Mouse (Mus musculus) embryonic facial prominence, embryonic 13.5 days (tissue): ENCODE data around the gene Dpp9. TPM values are rescaled to one million over a fixed set of nuclear protein-coding genes. Genes with fewer than 3 reads are reported as not detected.

Experiments
- ATAC-seq: fragments of 200-750 bp; cut with Nextera tagmentation; 2 replicates; pipeline ENCODE4 v1.8.0; 2017; ENCODE audit warnings: low read depth; ENCODE audit not compliant: insufficient number of reproducible peaks, insufficient read depth, low FRiP score, low TSS enrichment
- H3K27ac ChIP-seq: fragments of 300-500 bp; sonication (generic); 2 replicates; pipeline ENCODE4 v1.5.1; 2015; ENCODE audit warnings: moderate library complexity, mild to moderate bottlenecking, inconsistent platforms
- H3K27me3 ChIP-seq: fragments of 300-500 bp; sonication (generic); 2 replicates; pipeline ENCODE4 v1.6.1; 2015; ENCODE audit warnings: mild to moderate bottlenecking, inconsistent platforms
- H3K36me3 ChIP-seq: fragments of 300-500 bp; sonication (generic); 2 replicates; pipeline ENCODE4 v1.6.1; 2015; ENCODE audit warnings: mild to moderate bottlenecking, inconsistent platforms
- H3K4me1 ChIP-seq: fragments of 300-500 bp; sonication (generic); 2 replicates; pipeline ENCODE4 v1.6.1; 2015; ENCODE audit warnings: inconsistent platforms
- H3K4me2 ChIP-seq: fragments of 300-500 bp; sonication (generic); 2 replicates; pipeline ENCODE4 v1.6.1; 2015; ENCODE audit warnings: moderate library complexity, mild to moderate bottlenecking, inconsistent platforms
- H3K4me3 ChIP-seq: fragments of 300-500 bp; sonication (generic); 2 replicates; pipeline ENCODE4 v1.5.1; 2015; ENCODE audit warnings: mild to moderate bottlenecking, inconsistent platforms
- H3K9ac ChIP-seq: fragments of 300-500 bp; sonication (generic); 2 replicates; pipeline ENCODE4 v1.6.1; 2015; ENCODE audit warnings: mild to moderate bottlenecking, inconsistent platforms
- H3K9me3 ChIP-seq: fragments of 300-500 bp; sonication (generic); 2 replicates; pipeline ENCODE4 v1.6.1; 2016; ENCODE audit warnings: inconsistent platforms
- WGBS: fragments of 180-500 bp; shearing (Covaris S2); methylation state at CpG from one replicate; pipeline ENCODE4 v1.1.7; 2015; ENCODE audit warnings: mixed read lengths; 5-methylcytosine and 5-hydroxymethylcytosine counted together
- polyA plus RNA-seq: library from polyadenylated mRNA; unstranded; fragments of >200 nt; fragmentation: Nextera tagmentation; extraction: Ambion mirVana; gene quantifications from 2 replicates; pipeline ENCODE4 v1.2.1, GENCODE M21; 2015

Gene Dpp9
- polyA plus RNA-seq, 1 experiment from 2014 or later: 37.5 TPM

DNA sequence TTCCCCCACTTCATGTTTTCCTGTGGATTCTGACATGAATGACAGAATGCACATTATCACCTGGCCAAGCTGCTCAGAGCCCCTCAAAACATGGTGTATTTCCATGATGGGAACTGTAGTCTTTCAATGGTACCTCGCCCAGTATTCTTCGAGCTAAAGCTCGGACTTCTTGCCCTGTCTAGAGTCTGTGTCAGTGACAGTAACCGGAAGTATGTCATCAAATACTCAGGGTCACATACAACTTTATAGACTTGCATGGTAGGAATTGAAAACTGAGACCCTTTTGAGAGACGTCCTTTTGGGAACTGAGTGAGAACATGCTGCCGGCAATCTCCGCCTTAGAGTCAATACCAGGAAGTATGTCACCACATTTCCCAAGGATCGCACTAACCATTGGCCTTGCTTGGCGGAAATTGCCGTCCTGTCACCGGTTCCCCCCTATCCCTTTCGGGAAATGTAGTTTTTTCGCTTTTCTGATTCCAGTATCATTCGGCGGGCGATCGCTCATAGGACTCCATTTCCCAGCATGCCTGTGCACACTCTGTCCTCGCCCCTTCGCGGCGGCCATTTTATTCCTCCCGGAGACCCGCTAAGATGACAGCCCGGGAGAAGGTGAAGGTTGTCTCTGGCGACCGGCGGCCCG is 37.7 kb upstream of the Dpp9 start, which contains the start of gene Fem1a:
TSS of gene Fem1a (plus strand) at position 572 of the 643 bp plus-strand sequence.
- WGBS: 0% methylated on average over 28 of the region's 28 CpGs
- peak within 1 kb of the TSS; percentile 80 for H3K9ac ChIP-seq

DNA sequence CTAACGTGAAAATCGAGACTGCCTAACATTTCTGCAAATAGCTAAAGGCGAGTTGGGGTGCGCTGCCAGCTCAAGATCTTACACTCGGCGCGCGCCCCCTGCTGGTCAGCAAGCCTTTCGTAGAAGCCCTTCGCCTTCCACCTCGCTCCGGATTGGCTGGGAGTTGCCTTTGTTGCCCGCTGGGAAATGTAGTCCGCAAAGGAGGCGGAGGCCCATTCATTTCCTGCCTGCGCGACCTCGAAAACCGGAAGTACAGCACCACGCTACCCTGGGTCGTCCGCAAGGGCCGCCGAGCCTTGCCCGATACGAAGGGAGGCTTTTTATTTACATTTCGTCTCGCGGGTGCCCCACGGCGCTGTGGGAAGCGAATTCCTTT is 37.1 kb upstream of the Dpp9 start:
- H3K4me2 ChIP-seq: peak overlapping the region; percentile 99
- H3K9me3 ChIP-seq: no peaks in the 10 kb centered on the region
- peaks cover 45% of the 10 kb centered on the region for H3K4me1 ChIP-seq
- WGBS: under 1% methylated on average over 32 of the region's 32 CpGs
- peak overlapping the region; percentile 61 for H3K9ac ChIP-seq
- H3K27ac ChIP-seq: peak overlapping the region; percentile 92
- ATAC-seq: peak; percentile 91
- H3K36me3 ChIP-seq: peaks cover 29% of the 10 kb centered on the region
- peak overlapping the region; percentile 69 for H3K4me3 ChIP-seq
- H3K27me3 ChIP-seq: no peaks in the 10 kb centered on the region

More for the DNA sequence above, 37.7 kb upstream of the Dpp9 start, which contains the start of gene Fem1a:
- H3K4me1 ChIP-seq: peaks cover 48% of the 10 kb centered on the region
- H3K4me2 ChIP-seq: peak within 1 kb of the TSS; percentile 99
- H3K27me3 ChIP-seq: no peaks in the 10 kb centered on the region
- H3K4me3 ChIP-seq: peak within 1 kb of the TSS; percentile 69
- H3K27ac ChIP-seq: peak within 1 kb of the TSS; percentile 92
- no peaks in the 10 kb centered on the region for H3K9me3 ChIP-seq
- peak; percentile 91 for ATAC-seq
- H3K36me3 ChIP-seq: peaks cover 34% of the 10 kb centered on the region

DNA sequence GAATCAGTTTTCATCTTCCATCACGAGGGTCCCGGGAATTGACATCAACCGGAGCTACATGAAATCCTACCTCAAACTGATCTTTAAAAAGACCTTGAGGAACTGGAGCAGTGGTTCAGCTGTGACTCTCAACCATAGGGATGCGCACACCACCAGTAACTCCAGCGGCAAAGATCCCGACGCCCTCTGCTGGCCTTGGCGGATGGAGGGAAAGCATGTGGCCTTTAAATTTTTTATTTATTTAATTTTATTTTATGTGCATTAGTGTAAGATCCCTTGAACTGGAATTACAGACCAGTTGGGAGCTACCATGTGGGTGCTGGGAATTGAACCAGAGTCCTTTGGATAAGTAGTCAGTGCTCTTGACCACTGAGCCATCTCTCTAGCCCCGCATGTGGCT is 36.7 kb upstream of the Dpp9 start:
- WGBS: 17% methylated on average over 9 of the region's 9 CpGs

DNA sequence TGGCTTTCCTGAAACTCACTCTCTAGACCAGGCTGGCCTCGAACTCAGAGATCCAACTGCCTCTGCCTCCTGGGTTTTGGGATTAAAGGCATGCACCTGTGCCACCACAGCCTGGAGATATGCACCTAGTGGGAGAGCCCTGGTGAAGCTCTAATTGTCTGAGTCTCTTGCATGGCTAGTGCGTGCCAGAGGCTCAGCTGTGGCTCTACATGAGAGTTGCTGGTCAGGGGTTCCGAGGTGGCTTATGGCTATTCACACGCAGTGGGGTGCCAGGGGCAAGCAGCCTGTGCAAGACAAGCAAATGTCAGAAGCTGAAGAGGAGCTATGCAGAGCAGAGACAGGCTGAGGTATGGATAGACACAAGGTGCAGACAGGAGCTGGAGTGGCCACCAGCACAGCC is 36.0 kb upstream of the Dpp9 start:
- H3K4me3 ChIP-seq: no peak overlapping the region
- no peak for ATAC-seq
- no peak overlapping the region for H3K9ac ChIP-seq
- peaks cover 34% of the 10 kb centered on the region for H3K4me1 ChIP-seq
- H3K4me2 ChIP-seq: no peak overlapping the region
- no peaks in the 10 kb centered on the region for H3K9me3 ChIP-seq
- no peak overlapping the region for H3K27ac ChIP-seq
- H3K27me3 ChIP-seq: no peaks in the 10 kb centered on the region
- peaks cover 18% of the 10 kb centered on the region for H3K36me3 ChIP-seq
- 78% methylated on average over 4 of the region's 4 CpGs for WGBS

More for the DNA sequence above, 36.7 kb upstream of the Dpp9 start:
- peak overlapping the region; percentile 99 for H3K4me2 ChIP-seq
- ATAC-seq: no peak
- H3K9ac ChIP-seq: peak overlapping the region; percentile 46; the same call in 1 of the 2 replicates
- H3K4me1 ChIP-seq: peaks cover 41% of the 10 kb centered on the region
- H3K36me3 ChIP-seq: peaks cover 25% of the 10 kb centered on the region
- H3K4me3 ChIP-seq: peak overlapping the region; percentile 69
- H3K9me3 ChIP-seq: no peaks in the 10 kb centered on the region
- H3K27ac ChIP-seq: peak overlapping the region; percentile 72
- no peaks in the 10 kb centered on the region for H3K27me3 ChIP-seq

GRCm38 (mm10) chr17:56251136-56251829 is 32.6 kb upstream of the Dpp9 start:
- no peaks in the 10 kb centered on the region for H3K9me3 ChIP-seq
- no peak overlapping the region for H3K9ac ChIP-seq
- no peak overlapping the region for H3K4me3 ChIP-seq
- H3K36me3 ChIP-seq: no peaks in the 10 kb centered on the region
- ATAC-seq: no peak
- 23% methylated on average over 6 of the region's 6 CpGs for WGBS
- H3K27ac ChIP-seq: no peak overlapping the region
- H3K27me3 ChIP-seq: no peaks in the 10 kb centered on the region
- 0 out of 2 replicates have a peak, but pooled peaks cover 9% of the 10 kb centered on the region for H3K4me1 ChIP-seq
- H3K4me2 ChIP-seq: no peak overlapping the region

- no peaks in the 10 kb centered on the region; the same call in 1 of the 2 replicates for H3K4me1 ChIP-seq
- WGBS: 60% methylated on average over 7 of the region's 7 CpGs
- no peaks in the 10 kb centered on the region for H3K9me3 ChIP-seq
- H3K36me3 ChIP-seq: no peaks in the 10 kb centered on the region
- no peak overlapping the region for H3K9ac ChIP-seq
- peaks cover 12% of the 10 kb centered on the region for H3K27me3 ChIP-seq
- H3K4me2 ChIP-seq: no peak overlapping the region
- ATAC-seq: no peak
- H3K27ac ChIP-seq: no peak overlapping the region
- no peak overlapping the region for H3K4me3 ChIP-seq
These were observed 26.9 kb upstream of the Dpp9 start for GRCm38 (mm10) chr17:56245608-56246007.

DNA sequence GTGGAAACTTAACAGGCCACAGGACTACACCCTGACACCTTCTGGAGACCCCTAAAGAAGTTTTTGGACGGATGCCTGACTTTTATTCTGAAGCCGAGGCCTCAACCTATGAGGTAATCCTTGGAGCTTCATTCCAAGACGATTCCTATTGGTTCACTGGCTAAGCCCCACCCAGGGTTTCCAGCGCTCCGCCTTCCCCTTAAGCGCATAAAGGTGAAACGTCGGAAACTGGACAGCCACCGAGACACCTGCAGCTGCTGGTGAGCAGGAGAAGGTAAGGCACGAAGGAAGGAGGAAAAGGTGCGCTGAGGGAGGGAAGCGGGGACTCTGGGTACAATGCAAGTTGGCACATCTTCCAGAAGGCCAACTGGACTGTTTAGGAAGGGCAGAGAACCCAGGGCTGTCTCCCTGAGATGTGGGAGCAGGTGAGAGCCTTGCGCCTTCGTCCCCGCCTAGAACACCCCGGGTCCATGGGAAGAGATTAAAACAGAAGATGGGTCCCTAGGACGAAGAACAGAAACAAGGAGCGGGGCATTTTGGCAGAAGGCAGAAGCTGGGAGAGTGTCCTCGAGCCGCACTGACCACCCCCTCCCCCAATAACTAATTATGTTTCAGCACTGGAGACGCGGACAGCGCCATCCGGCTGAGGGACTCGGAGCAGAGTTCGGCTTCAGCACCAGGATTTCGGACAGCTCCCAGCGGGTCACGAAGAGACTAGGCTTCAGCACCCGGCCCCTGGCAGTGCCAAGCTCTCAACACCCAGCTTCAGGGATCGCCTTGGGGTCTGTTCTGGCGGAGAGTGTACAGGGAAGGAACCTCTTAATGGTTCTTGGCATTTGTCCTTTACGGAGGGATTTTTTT is 23.1 kb upstream of the Dpp9 start:
- under 1% methylated on average over 33 of the region's 33 CpGs for WGBS
- H3K27ac ChIP-seq: no peak overlapping the region
- no peak overlapping the region for H3K4me3 ChIP-seq
- no peaks in the 10 kb centered on the region; the same call in 1 of the 2 replicates for H3K4me1 ChIP-seq
- no peaks in the 10 kb centered on the region for H3K36me3 ChIP-seq
- no peak overlapping the region for H3K4me2 ChIP-seq
- ATAC-seq: no peak
- no peak overlapping the region for H3K9ac ChIP-seq
- peaks cover 12% of the 10 kb centered on the region for H3K27me3 ChIP-seq
- H3K9me3 ChIP-seq: no peaks in the 10 kb centered on the region

GRCm38 (mm10) chr17:56233818-56234469 is 15.2 kb upstream of the Dpp9 start:
- Histone ChIP-seq H3K4me3 (no peak overlapping the region), H3K9me3 (no peaks in the 10 kb centered on the region), H3K9ac (no peak overlapping the region), H3K27ac (no peak overlapping the region), H3K4me1 (peaks cover 4% of the 10 kb centered on the region; the same call in 1 of the 2 replicates), H3K36me3 (no peaks in the 10 kb centered on the region), H3K27me3 (0 out of 2 replicates have a peak, but pooled peaks cover under 1% of the 10 kb centered on the region), H3K4me2 (no peak overlapping the region)
- ATAC-seq: no peak
- WGBS: 5% methylated on average over 14 of the region's 14 CpGs

- no peak overlapping the region for H3K4me3 ChIP-seq
- WGBS: 46% methylated on average over 8 of the region's 8 CpGs
- H3K9me3 ChIP-seq: no peaks in the 10 kb centered on the region
- H3K27me3 ChIP-seq: 0 out of 2 replicates have a peak, but pooled peaks cover 3% of the 10 kb centered on the region
- no peak overlapping the region for H3K9ac ChIP-seq
- ATAC-seq: no peak
- no peak overlapping the region for H3K4me2 ChIP-seq
- peaks cover 4% of the 10 kb centered on the region; the same call in 1 of the 2 replicates for H3K4me1 ChIP-seq
- H3K27ac ChIP-seq: no peak overlapping the region
- no peaks in the 10 kb centered on the region for H3K36me3 ChIP-seq
These were observed 14.7 kb upstream of the Dpp9 start for GRCm38 (mm10) chr17:56233389-56233788.

GRCm38 (mm10) chr17:56229943-56230342 is 11.2 kb upstream of the Dpp9 start:
- H3K36me3 ChIP-seq: no peaks in the 10 kb centered on the region
- H3K27ac ChIP-seq: no peak overlapping the region
- 0 out of 2 replicates have a peak, but pooled peaks cover 3% of the 10 kb centered on the region for H3K27me3 ChIP-seq
- no peaks in the 10 kb centered on the region for H3K9me3 ChIP-seq
- H3K4me3 ChIP-seq: no peak overlapping the region
- H3K9ac ChIP-seq: no peak overlapping the region
- no peak overlapping the region for H3K4me2 ChIP-seq
- H3K4me1 ChIP-seq: peaks cover 4% of the 10 kb centered on the region; the same call in 1 of the 2 replicates
- ATAC-seq: no peak
- WGBS: 64% methylated on average over 10 of the region's 10 CpGs

DNA sequence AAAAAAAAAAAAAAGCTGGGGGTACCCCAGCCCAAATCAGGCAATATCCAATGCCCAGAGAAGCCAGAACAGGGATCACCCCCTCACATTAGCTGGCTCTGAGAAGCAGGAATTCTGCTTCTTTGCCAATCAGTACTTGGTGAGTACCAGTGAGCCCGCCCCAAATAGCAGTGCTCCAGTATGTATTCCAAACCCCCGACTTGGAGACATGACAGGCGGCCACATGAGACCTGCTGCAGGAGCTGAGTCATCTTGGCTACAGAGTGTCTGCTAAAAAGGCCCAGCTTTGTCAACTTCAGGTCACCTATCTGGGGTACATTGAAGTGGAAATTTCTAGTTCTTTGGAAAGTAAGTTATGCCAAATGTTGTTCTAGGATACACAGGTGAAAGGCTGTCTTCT is 7.9 kb upstream of the Dpp9 start:
- no peak for ATAC-seq
- no peak overlapping the region for H3K9ac ChIP-seq
- WGBS: 64% methylated on average over 3 of the region's 3 CpGs
- no peaks in the 10 kb centered on the region for H3K4me1 ChIP-seq
- no peak overlapping the region for H3K4me3 ChIP-seq
- H3K9me3 ChIP-seq: no peaks in the 10 kb centered on the region
- no peaks in the 10 kb centered on the region for H3K36me3 ChIP-seq
- 0 out of 2 replicates have a peak, but pooled peaks cover 3% of the 10 kb centered on the region for H3K27me3 ChIP-seq
- no peak overlapping the region for H3K27ac ChIP-seq
- H3K4me2 ChIP-seq: no peak overlapping the region
